Mouse (Mus musculus): ENCODE data around the gene Tmod3. TPM values are rescaled to one million over a fixed set of nuclear protein-coding genes. Genes with fewer than 3 reads are reported as not detected.

Tmod3 gene
- polyA plus RNA-seq, 2 experiments = 48.8 to 120 TPM

DNA sequence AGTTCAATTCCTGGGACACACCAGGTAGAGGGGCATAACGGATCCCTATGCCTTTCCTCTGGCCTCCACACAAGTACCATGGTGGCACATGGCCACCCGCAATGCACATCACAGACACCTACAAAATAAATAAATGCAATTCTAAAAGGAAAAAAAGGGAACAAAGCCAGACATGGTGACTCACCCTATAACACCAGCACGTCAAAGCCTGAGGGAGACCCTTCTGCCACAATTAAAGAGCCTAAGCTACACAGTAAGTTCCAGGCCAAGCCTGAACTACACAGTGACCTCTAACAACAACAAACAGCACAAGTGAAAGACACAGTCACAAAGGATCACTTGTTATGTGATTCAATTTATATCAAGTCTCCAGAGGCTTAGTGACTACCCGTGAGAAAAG, 5.7 kb downstream of the Tmod3 start:
- H3K9me3 ChIP-seq (ENCODE audit: control insufficient read depth, low read length) = 0 out of 2 replicates have a peak, but pooled peaks cover 9% of the 10 kb centered on the region
- ATAC-seq (ENCODE audit: low FRiP score, low read depth) (no peak), DNase-seq (ENCODE audit: low spot score) (no peak)
- H3K4me3 ChIP-seq (replicated peaks; ENCODE audit: low read length) = no peak overlapping the region
- H3K4me1 ChIP-seq (ENCODE audit: control insufficient read depth, insufficient read depth, low read length) = peaks cover 20% of the 10 kb centered on the region
- no peak overlapping the region for H3K27ac ChIP-seq (replicated peaks; ENCODE audit: low read depth, low read length)
- no peak overlapping the region for H3K4me2 ChIP-seq (replicated peaks; ENCODE audit: low read depth, low read length, severe bottlenecking)
- H3K27me3 ChIP-seq (ENCODE audit: control insufficient read depth, insufficient read depth, low read length) = no peaks in the 10 kb centered on the region
- no peaks in the 10 kb centered on the region for H3K36me3 ChIP-seq (ENCODE audit: control insufficient read depth, insufficient read depth, low read length)
- no peak overlapping the region for H3K9ac ChIP-seq (ENCODE audit: low read depth, low read length, severe bottlenecking)
- 78% methylated on average over 4 of the region's 4 CpGs for WGBS
- TF ChIP-seq POLR2A (IDR thresholded peaks at IDR 0.05; ENCODE audit: borderline replicate concordance, extremely low read depth, insufficient read depth, insufficient read length) = no peak

DNA sequence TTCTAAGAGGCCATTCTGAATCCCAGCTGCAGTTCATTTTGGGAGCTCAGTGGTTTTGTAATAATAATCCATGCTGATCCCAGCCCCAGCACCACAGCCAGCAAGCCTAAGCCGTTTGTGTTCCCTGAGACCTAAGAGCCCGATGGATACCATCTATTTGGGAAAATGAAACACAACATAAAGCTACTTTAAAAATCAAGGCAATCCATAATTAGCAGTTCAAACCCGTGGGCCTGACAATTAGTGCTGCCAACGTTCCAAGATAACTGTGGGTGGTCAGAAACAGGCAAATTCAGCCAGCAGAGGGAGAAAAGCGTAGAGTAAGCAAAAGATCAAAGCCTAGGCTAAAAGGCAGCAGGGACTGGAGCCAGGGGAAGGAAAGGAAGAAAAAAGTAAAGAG, 8.1 kb downstream of the Tmod3 start:
- TF ChIP-seq POLR2A (IDR thresholded peaks at IDR 0.05; ENCODE audit: borderline replicate concordance, extremely low read depth, insufficient read depth, insufficient read length) = no peak

DNA sequence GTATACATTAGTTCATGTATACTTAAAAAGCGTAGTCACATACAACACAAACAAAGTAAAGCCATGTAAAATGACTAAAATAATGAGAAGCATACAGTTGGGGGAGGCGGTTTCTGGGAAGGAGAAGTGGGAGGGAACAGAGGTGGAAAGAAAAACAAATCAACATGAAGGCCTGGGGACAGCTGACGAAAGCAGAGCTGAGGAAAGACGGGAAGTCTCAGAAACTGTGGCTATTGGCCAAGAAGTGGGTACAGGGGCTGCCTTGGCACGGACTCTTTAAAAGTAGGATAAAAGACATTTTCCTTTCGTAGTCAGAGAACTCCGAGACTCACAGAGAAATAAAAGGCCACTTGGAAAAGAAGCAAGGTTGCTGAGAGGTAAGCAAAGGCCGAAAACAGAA, 10.4 kb downstream of the Tmod3 start:
- Histone ChIP-seq H3K36me3 (ENCODE audit: control insufficient read depth, insufficient read depth, low read length) (no peaks in the 10 kb centered on the region), H3K27me3 (ENCODE audit: control insufficient read depth, insufficient read depth, low read length) (no peaks in the 10 kb centered on the region), H3K4me1 (ENCODE audit: control insufficient read depth, insufficient read depth, low read length) (peaks cover 12% of the 10 kb centered on the region), H3K4me2 (replicated peaks; ENCODE audit: low read depth, low read length, severe bottlenecking) (no peak overlapping the region), H3K9me3 (ENCODE audit: control insufficient read depth, low read length) (0 out of 2 replicates have a peak, but pooled peaks cover 9% of the 10 kb centered on the region), H3K27ac (replicated peaks; ENCODE audit: low read depth, low read length) (no peak overlapping the region), H3K9ac (ENCODE audit: low read depth, low read length, severe bottlenecking) (no peak overlapping the region), H3K4me3 (replicated peaks; ENCODE audit: low read length) (no peak overlapping the region)
- no peak for ATAC-seq (ENCODE audit: low FRiP score, low read depth)
- TF ChIP-seq POLR2A (IDR thresholded peaks at IDR 0.05; ENCODE audit: borderline replicate concordance, extremely low read depth, insufficient read depth, insufficient read length) = no peak
- no peak for DNase-seq (ENCODE audit: low spot score)
- 57% methylated on average over 8 of the region's 8 CpGs for WGBS

More for the DNA sequence above, 8.1 kb downstream of the Tmod3 start:
- no peak overlapping the region for H3K4me3 ChIP-seq (replicated peaks; ENCODE audit: low read length)
- no peak for DNase-seq (ENCODE audit: low spot score)
- H3K4me1 ChIP-seq (ENCODE audit: control insufficient read depth, insufficient read depth, low read length) = peaks cover 12% of the 10 kb centered on the region
- H3K9ac ChIP-seq (ENCODE audit: low read depth, low read length, severe bottlenecking) = no peak overlapping the region
- H3K36me3 ChIP-seq (ENCODE audit: control insufficient read depth, insufficient read depth, low read length) = no peaks in the 10 kb centered on the region
- H3K27ac ChIP-seq (replicated peaks; ENCODE audit: low read depth, low read length) = no peak overlapping the region
- ATAC-seq (ENCODE audit: low FRiP score, low read depth) = no peak
- no peaks in the 10 kb centered on the region for H3K27me3 ChIP-seq (ENCODE audit: control insufficient read depth, insufficient read depth, low read length)
- no peak overlapping the region for H3K4me2 ChIP-seq (replicated peaks; ENCODE audit: low read depth, low read length, severe bottlenecking)
- WGBS = 17% methylated on average over 5 of the region's 5 CpGs
- 0 out of 2 replicates have a peak, but pooled peaks cover 9% of the 10 kb centered on the region for H3K9me3 ChIP-seq (ENCODE audit: control insufficient read depth, low read length)

DNA sequence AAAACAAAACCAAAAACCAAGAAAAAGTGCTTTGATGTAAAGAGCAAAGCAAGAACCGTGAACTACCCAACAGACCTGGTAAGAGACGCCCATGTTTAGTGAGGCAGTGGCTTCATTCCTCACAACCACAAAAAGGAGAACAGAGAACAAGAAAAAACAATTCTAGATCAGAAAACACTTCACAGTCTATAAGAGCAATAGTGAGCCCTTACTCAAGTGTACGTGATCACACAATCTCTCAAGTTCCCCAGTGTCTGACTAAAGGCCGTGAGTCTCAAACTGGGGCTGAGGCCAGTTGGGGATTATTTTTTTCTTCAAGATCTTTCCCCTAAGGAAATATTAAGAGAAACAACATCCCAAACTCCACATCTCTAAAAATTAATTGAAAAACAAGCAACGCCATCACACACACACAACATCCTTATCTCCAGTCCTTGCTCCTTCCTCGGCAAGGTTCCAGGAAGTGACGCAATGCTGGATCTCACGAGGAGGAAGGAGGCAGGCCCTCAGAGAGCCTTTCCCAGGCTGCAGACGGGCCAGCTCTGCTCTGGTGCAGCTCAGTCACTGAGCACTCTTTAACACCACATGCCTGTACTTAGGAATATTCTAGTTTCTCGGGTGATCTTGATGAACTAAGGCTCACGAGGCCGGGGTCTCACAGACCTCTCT, 12.4 kb downstream of the Tmod3 start:
- Histone ChIP-seq H3K9ac (ENCODE audit: low read depth, low read length, severe bottlenecking) (no peak overlapping the region), H3K4me1 (ENCODE audit: control insufficient read depth, insufficient read depth, low read length) (peaks cover 8% of the 10 kb centered on the region; the same call in 1 of the 2 replicates), H3K4me2 (replicated peaks; ENCODE audit: low read depth, low read length, severe bottlenecking) (no peak overlapping the region), H3K27me3 (ENCODE audit: control insufficient read depth, insufficient read depth, low read length) (no peaks in the 10 kb centered on the region), H3K36me3 (ENCODE audit: control insufficient read depth, insufficient read depth, low read length) (no peaks in the 10 kb centered on the region), H3K27ac (replicated peaks; ENCODE audit: low read depth, low read length) (0 out of 2 replicates have a peak overlapping the region, but pooled peaks have one; percentile 13), H3K9me3 (ENCODE audit: control insufficient read depth, low read length) (0 out of 2 replicates have a peak, but pooled peaks cover 9% of the 10 kb centered on the region), H3K4me3 (replicated peaks; ENCODE audit: low read length) (no peak overlapping the region)
- DNase-seq (ENCODE audit: low spot score) = no peak
- 67% methylated on average over 12 of the region's 12 CpGs for WGBS
- ATAC-seq (ENCODE audit: low FRiP score, low read depth) = no peak
- TF ChIP-seq POLR2A (IDR thresholded peaks at IDR 0.05; ENCODE audit: borderline replicate concordance, extremely low read depth, insufficient read depth, insufficient read length) = no peak

DNA sequence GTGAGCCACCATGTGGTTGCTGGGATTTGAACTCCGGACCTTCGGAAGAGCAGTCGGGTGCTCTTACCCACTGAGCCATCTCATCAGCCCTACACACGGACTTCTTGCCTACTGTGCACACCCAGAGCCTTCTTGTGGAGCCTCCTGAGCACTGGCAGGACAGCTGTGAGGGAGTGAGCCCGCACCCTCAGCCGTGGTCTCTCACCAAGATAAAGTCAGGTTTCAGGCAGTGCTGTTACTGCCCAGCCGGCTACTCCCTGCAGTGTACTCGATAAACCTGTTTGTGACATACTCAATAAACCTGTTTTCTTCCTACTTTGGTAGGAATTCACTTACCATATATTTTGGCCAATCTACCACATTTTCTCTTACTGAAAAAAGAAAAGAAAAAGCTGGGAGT, 13.9 kb downstream of the Tmod3 start:
- no peak for ATAC-seq (ENCODE audit: low FRiP score, low read depth)

More for the DNA sequence above, 13.9 kb downstream of the Tmod3 start:
- Histone ChIP-seq H3K9ac (ENCODE audit: low read depth, low read length, severe bottlenecking) (no peak overlapping the region), H3K9me3 (ENCODE audit: control insufficient read depth, low read length) (0 out of 2 replicates have a peak, but pooled peaks cover 4% of the 10 kb centered on the region), H3K27me3 (ENCODE audit: control insufficient read depth, insufficient read depth, low read length) (no peaks in the 10 kb centered on the region), H3K4me2 (replicated peaks; ENCODE audit: low read depth, low read length, severe bottlenecking) (no peak overlapping the region), H3K27ac (replicated peaks; ENCODE audit: low read depth, low read length) (no peak overlapping the region), H3K4me3 (replicated peaks; ENCODE audit: low read length) (no peak overlapping the region), H3K36me3 (ENCODE audit: control insufficient read depth, insufficient read depth, low read length) (no peaks in the 10 kb centered on the region), H3K4me1 (ENCODE audit: control insufficient read depth, insufficient read depth, low read length) (peaks cover 9% of the 10 kb centered on the region; the same call in 1 of the 2 replicates)
- TF ChIP-seq POLR2A (IDR thresholded peaks at IDR 0.05; ENCODE audit: borderline replicate concordance, extremely low read depth, insufficient read depth, insufficient read length) = no peak
- 80% methylated on average over 8 of the region's 8 CpGs for WGBS
- no peak for DNase-seq (ENCODE audit: low spot score)

Data from limb, embryonic 14.5 days (tissue).